Mouse (Mus musculus) layer of hippocampus, adult 6 months (tissue): ENCODE results near the gene Gm8126. TPM values are rescaled to one million over a fixed set of nuclear protein-coding genes. Genes with fewer than 3 reads are reported as not detected.

Experiments
- long read RNA-seq, 2 experiments: library from polyadenylated mRNA; unstranded; transcript quantifications; one replicate each; pipeline ENCODE4 v2.0.0; 2019 to 2020
- polyA plus RNA-seq: library from polyadenylated mRNA; unstranded; fragments of <200 nt; fragmentation: Nextera tagmentation; gene quantifications from 2 replicates; pipeline ENCODE4 v1.2.3, GENCODE M21; 2021

The Gm8126 gene
- not detected in 2 replicates for polyA plus RNA-seq
- long read RNA-seq, experiment 1 = 0 reads
- long read RNA-seq, experiment 2 = 0 reads

DNA sequence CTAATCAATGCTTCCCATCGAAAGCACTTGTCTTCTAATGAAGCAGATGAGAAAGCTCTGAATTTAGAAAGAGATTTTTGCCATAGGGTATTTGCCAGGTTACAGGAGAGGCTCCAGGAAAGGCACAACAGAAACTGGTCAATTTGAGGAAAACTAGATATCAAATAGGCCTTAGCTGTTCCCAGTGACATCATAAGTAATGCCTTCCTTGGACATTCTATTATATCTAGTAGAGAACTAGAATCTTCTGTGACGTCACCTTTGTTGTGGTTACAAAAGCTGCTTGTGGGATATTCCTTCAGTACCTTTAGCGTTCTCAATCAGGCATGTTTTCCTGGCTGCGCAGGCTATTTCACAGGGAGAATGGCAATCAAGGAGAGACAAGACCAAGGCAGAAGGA is at the start of gene Gm8126:
TSS of gene Gm8126 (plus strand) at position 301 of the 400 bp plus-strand sequence.

GRCm38 (mm10) chr14:43235204-43235603 is 23.2 kb upstream of the Gm8126 start, which contains the start of gene Gm8122:
Gm8122 (minus strand) TSS chr14:43235304.

GRCm38 (mm10) chr14:43274986-43275511 is 16.6 kb downstream of the Gm8126 start, which contains the start of gene Gm9732:
Gm9732 (plus strand) TSS chr14:43275036.

GRCm38 (mm10) chr14:43293503-43293902 is 35.1 kb downstream of the Gm8126 start, which contains the start of gene Gm8127:
Gm8127 (minus strand) TSS chr14:43293832.

Other genes with a start within 250 kb of the Gm8126 start
- gene Gm10376, start 243.0 kb upstream of the Gm8126 start, polyA plus RNA-seq = not detected in 2 replicates
- not detected in 2 replicates for gene Gm8094, start 182.0 kb upstream of the Gm8126 start, polyA plus RNA-seq
- gene Gm8104, start 158.0 kb upstream of the Gm8126 start, polyA plus RNA-seq = 0.16 TPM in 1 of 2 replicates, not detected in the other
- not detected in 2 replicates for gene Gm7233, start 78.8 kb upstream of the Gm8126 start, polyA plus RNA-seq
- gene Gm8122, start 23.3 kb upstream of the Gm8126 start, polyA plus RNA-seq = not detected in 2 replicates
- gene Gm9732, start 16.4 kb downstream of the Gm8126 start, polyA plus RNA-seq = not detected in 2 replicates
- gene Gm8127, start 35.2 kb downstream of the Gm8126 start, polyA plus RNA-seq = not detected in 2 replicates
- gene 1700001F09Rik, start 89.2 kb downstream of the Gm8126 start, polyA plus RNA-seq = not detected in 2 replicates
- not detected in 2 replicates for gene Gm8138, start 157.7 kb downstream of the Gm8126 start, polyA plus RNA-seq